Mouse (Mus musculus) liver, postnatal 0 days (tissue): ENCODE measurements around the gene Snx12.

ENCODE experiments used
- CTCF ChIP-seq: sonication (generic); IDR thresholded peaks from 2 replicates; pipeline ENCODE4 v1.5.1; 2016; ENCODE audit warnings: antibody characterized with exemption, low read depth
- EP300 ChIP-seq: IDR thresholded peaks from 2 replicates; pipeline ENCODE4 v1.6.1; 2016; ENCODE audit warnings: antibody characterized with exemption, low read depth, mild to moderate bottlenecking

DNA sequence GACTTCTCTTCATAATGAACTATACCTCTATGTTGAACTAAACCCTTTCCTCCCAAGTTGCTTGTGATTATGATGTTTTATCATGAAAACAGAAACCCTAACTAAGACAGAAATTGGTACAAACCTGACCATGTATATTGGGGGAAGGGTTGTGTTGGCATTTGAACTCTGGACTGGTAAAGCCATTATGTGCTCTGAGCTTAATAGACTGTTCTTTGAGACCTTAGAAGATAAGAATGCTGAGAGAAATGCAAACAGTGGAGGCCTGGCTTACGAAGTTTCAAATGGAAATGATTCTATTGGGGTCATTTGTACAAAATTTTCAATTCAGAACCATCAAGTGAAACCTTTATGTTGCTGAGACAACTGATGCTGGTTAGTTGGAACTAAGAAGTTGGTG, 34.7 kb downstream of the Snx12 start:
- TF ChIP-seq CTCF (no peak), EP300 (no peak)
